Mouse (Mus musculus) heart, adult 10 weeks (tissue): ENCODE measurements around the gene Agtrap. TPM values are rescaled to one million over a fixed set of nuclear protein-coding genes. Genes with fewer than 3 reads are reported as not detected.

Experiments used
- polyA plus RNA-seq: library from polyadenylated mRNA; stranded (reverse); fragments of 350-450 nt; fragmentation: Illumina TruSeq; extraction: RNeasy Lipid Tissue Mini Kit (QIAGEN cat#74804); gene quantifications from one replicate; pipeline ENCODE4 v1.2.3, GENCODE M21; 2014; ENCODE audit warnings: low read depth, low replicate concordance

The Agtrap gene
- 24.6 TPM for polyA plus RNA-seq

DNA sequence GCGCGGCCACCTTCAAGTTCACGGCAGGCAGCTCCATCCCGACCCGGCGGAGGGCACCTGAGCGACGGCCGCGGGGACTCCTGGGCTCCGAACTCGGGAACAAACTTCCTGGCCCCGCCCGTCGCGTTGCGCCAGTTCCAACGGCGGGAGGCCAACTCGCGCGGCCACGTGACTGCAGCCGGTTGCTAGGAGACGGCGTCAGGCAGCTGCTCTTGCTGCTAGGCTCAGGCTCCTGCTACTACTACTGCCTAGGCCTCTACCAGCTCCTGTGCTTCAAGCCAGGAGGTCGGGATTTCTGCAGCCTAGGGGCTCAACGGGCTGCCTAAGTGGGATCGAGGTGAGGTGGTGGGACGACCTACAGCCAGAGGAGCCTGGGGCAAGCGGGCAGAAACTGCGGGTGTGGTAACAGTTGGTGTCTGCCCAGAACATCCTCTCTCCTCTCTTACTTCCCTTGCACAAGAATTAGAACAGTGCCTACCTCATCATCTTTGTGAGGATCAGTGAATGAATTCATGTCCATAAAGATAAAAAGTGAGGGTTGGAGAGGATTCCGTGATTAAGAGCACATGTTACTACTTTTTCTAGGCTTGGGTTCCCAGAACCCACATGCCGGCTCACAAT, at the start of gene Agtrap:
TSS of gene Agtrap (minus strand) at position 125 of the 621 bp plus-strand sequence.

DNA sequence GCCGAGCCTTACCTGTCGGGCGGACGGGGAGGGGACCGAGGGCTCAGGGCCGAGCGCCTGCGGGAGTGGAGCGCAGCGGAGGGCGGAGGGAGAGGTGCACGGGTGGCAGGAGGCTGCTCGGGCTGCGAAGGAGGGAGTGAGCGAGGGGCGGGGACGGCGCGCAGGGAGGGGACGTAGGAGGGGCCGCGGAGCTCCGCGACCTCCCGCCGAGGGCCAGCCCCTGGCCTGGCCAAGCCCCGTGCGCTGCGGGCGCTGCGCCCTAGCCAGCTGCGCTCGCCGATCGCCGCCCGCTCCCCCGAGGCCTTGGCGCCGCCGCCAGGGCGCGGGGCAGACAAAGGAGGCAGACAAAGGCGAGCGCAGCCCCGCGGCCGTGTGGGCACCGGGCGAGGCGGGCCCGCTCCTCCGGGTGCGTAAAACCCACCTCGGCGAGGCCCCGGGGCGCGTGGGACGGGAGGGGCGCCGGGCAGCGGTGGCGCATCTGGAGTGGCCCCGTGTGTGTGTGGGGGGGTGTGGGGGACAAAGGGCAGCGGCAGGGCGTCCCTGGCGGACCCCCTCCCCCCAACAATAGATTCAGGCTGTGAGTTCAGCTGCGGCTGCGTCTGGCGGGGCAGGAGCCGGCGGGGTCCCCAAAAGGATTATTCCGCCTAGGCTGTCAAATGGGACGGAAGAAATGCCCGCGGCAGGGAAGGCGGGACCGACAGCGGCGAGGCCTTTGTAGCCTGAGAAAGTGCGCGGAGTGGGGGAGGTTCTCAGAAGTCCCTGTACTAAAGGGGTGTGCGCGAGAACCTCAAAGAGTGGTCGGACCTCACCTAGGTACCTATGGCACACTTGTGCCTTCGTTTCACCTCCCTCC, 43.0 kb upstream of the Agtrap start, which contains the start of gene Draxin:
TSS of gene Draxin (minus strand) at position 138 of the 853 bp plus-strand sequence.

GRCm38 (mm10) chr4:148130133-148130532, 42.3 kb upstream of the Agtrap start, which contains the start of gene Mad2l2:
TSS of gene Mad2l2 (plus strand) at chr4:148130384.

GRCm38 (mm10) chr4:148038600-148039253, 49.1 kb downstream of the Agtrap start, which contains the start of the genes Clcn6 and Mthfr:
TSS of gene Clcn6 (minus strand) at chr4:148038821.
TSS of gene Mthfr (plus strand) at chr4:148039077.

Other genes starting within 250 kb of the Agtrap start
- gene Zfp933, start 239.7 kb downstream of the Agtrap start, polyA plus RNA-seq = 7.5 TPM
- gene Miip, start 219.2 kb downstream of the Agtrap start, polyA plus RNA-seq = 18.3 TPM
- gene Fv1, start 219.1 kb downstream of the Agtrap start, polyA plus RNA-seq = 27.3 TPM
- gene Mfn2, start 183.3 kb downstream of the Agtrap start, polyA plus RNA-seq = 452 TPM
- gene Plod1, start 151.3 kb downstream of the Agtrap start, polyA plus RNA-seq = 69.2 TPM
- 28.8 TPM for gene 2510039O18Rik, start 147.1 kb downstream of the Agtrap start, polyA plus RNA-seq
- 436 TPM for gene Nppb, start 102.2 kb downstream of the Agtrap start, polyA plus RNA-seq
- 5,863 TPM for gene Nppa, start 87.3 kb downstream of the Agtrap start, polyA plus RNA-seq
- 7.5 TPM for gene Clcn6, start 49.2 kb downstream of the Agtrap start, polyA plus RNA-seq
- 16.4 TPM for gene Mthfr, start 49.0 kb downstream of the Agtrap start, polyA plus RNA-seq
- gene Mad2l2, start 42.4 kb upstream of the Agtrap start, polyA plus RNA-seq = 14.4 TPM
- not detected for gene Draxin, start 42.7 kb upstream of the Agtrap start, polyA plus RNA-seq
- 43.9 TPM for gene Fbxo6, start 64.1 kb upstream of the Agtrap start, polyA plus RNA-seq
- 23.3 TPM for gene Fbxo44, start 72.5 kb upstream of the Agtrap start, polyA plus RNA-seq
- gene Fbxo2, start 72.6 kb upstream of the Agtrap start, polyA plus RNA-seq = not detected
- gene Disp3, start 199.9 kb upstream of the Agtrap start, polyA plus RNA-seq = not detected